Mouse (Mus musculus) spleen, adult 2 months (tissue): ENCODE data around the gene Ripply3.

Source experiments
- CTCF ChIP-seq: fragments of 200-500 bp; IDR thresholded peaks from 2 replicates; pipeline ENCODE4 v1.5.1; 2011; ENCODE audit warnings: mild to moderate bottlenecking, inconsistent platforms; ENCODE audit not compliant: insufficient read depth, insufficient read length, insufficient replicate concordance; ENCODE audit errors: extremely low read depth
- POLR2A ChIP-seq: fragments of 200-500 bp; IDR thresholded peaks from 2 replicates; pipeline ENCODE4 v1.6.1; 2011; ENCODE audit warnings: low read depth, low read length, inconsistent platforms

DNA sequence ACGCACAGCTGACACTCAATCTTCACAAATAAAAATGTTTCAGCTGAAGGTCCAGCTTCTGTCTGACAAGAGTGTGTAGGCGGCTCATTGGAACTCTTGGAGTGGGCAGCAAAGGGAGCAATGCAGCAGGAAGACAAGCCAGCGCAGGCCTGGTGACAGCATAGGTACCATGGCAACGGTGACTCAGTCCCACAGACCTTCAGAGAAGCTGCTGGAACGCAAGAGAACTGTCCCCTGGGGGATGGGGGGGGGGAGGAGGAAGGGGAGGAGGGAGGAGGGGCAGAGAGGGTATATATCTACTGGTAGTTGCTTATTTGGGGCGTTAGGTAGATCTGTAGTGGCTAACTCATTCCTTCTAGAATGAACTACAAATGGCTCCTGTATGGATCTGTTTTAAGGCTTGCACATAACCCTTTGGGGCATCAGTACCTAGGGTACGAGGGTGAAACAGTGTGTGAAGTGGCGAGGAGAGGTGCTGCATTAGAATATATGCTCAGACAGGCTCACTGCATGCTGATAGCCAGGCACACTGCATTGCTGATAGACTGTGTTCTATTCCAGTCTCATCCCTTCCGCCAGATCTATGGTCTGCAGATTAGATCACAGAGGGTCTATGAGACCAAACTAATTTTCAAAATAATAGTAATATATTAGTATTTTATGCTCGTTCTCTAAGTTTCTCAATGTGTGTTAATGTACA, 34.1 kb downstream of the Ripply3 start:
- no peak for TF ChIP-seq POLR2A
- no peak for TF ChIP-seq CTCF
